Mouse (Mus musculus): ENCODE measurements at regions not wholly inside any gene's neighbourhood (a gene's known extent, or its start where the extent isn't known, plus 50 kb on each side); places are given as distances from the start of the nearest gene placed in this dataset.

DNA sequence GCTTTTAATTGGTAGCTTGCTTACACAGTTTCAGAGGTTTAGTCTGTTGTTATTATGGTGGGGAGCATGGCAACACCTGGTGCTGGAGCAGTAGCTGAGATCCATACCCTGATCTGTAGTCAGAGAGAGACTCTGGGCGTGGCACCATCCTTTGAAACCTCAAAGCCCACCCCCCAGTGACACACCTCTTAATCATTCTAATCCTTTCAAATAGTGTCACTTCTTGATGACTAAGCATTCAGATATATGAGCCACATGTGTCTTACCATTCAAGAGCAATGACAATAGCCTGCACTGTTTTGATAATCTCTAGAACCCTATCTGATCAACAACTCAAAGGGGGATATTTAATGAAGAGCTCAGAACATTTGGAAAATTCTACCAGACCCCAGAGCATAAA, 57.6 kb upstream of the Mroh9 start:
- no peak for DNase-seq (ENCODE audit: low spot score)
- H3K27me3 ChIP-seq (ENCODE audit: control insufficient read depth, insufficient read depth, low read length): no peaks in the 10 kb centered on the region
- no peaks in the 10 kb centered on the region for H3K36me3 ChIP-seq (ENCODE audit: control insufficient read depth, insufficient read depth, low read length)
- WGBS: 67% methylated on average over 1 of the region's 1 CpGs
- H3K9ac ChIP-seq (ENCODE audit: low read length): no peak overlapping the region
- H3K4me3 ChIP-seq (ENCODE audit: low read depth, low read length): no peak overlapping the region
- no peaks in the 10 kb centered on the region for H3K4me1 ChIP-seq (ENCODE audit: control insufficient read depth, insufficient read depth, low read length)
- ATAC-seq (ENCODE audit: insufficient read depth, low FRiP score, low TSS enrichment): 0 out of 2 replicates have a peak, but pooled peaks have one; percentile 35
- no peaks in the 10 kb centered on the region for H3K9me3 ChIP-seq (ENCODE audit: control insufficient read depth, low read length)
- H3K4me2 ChIP-seq (ENCODE audit: low read depth): no peak overlapping the region
- no peak overlapping the region for H3K27ac ChIP-seq (ENCODE audit: low read depth, low read length)

- 93% methylated on average over 1 of the region's 1 CpGs for WGBS
- Histone ChIP-seq H3K27me3 (ENCODE audit: control insufficient read depth, insufficient read depth, low read length) (no peaks in the 10 kb centered on the region), H3K4me3 (ENCODE audit: low read depth, low read length) (no peak overlapping the region), H3K4me1 (ENCODE audit: control insufficient read depth, insufficient read depth, low read length) (no peaks in the 10 kb centered on the region), H3K36me3 (ENCODE audit: control insufficient read depth, insufficient read depth, low read length) (no peaks in the 10 kb centered on the region), H3K9me3 (ENCODE audit: control insufficient read depth, low read length) (no peaks in the 10 kb centered on the region), H3K9ac (ENCODE audit: low read length) (no peak overlapping the region), H3K4me2 (ENCODE audit: low read depth) (no peak overlapping the region), H3K27ac (ENCODE audit: low read depth, low read length) (no peak overlapping the region)
- ATAC-seq (ENCODE audit: insufficient read depth, low FRiP score, low TSS enrichment): no peak
- no peak for DNase-seq (ENCODE audit: low spot score)
Measured at GRCm38 (mm10) chr1:163141471-163141870, 56.0 kb upstream of the Mroh9 start.

GRCm38 (mm10) chr1:163138179-163138578, 52.7 kb upstream of the Mroh9 start:
- Histone ChIP-seq H3K4me3 (ENCODE audit: low read depth, low read length) (no peak overlapping the region), H3K4me1 (ENCODE audit: control insufficient read depth, insufficient read depth, low read length) (no peaks in the 10 kb centered on the region), H3K9ac (ENCODE audit: low read length) (no peak overlapping the region), H3K4me2 (ENCODE audit: low read depth) (no peak overlapping the region), H3K27ac (ENCODE audit: low read depth, low read length) (no peak overlapping the region), H3K9me3 (ENCODE audit: control insufficient read depth, low read length) (no peaks in the 10 kb centered on the region), H3K27me3 (ENCODE audit: control insufficient read depth, insufficient read depth, low read length) (no peaks in the 10 kb centered on the region), H3K36me3 (ENCODE audit: control insufficient read depth, insufficient read depth, low read length) (no peaks in the 10 kb centered on the region)
- WGBS: 79% methylated on average over 1 of the region's 1 CpGs
- DNase-seq (ENCODE audit: low spot score): no peak
- no peak for ATAC-seq (ENCODE audit: insufficient read depth, low FRiP score, low TSS enrichment)

Data from neural tube, embryonic 11.5 days (tissue).